Comparison of ENCODE assay signal across 10 mouse cellular contexts in the genomic region with DNA sequence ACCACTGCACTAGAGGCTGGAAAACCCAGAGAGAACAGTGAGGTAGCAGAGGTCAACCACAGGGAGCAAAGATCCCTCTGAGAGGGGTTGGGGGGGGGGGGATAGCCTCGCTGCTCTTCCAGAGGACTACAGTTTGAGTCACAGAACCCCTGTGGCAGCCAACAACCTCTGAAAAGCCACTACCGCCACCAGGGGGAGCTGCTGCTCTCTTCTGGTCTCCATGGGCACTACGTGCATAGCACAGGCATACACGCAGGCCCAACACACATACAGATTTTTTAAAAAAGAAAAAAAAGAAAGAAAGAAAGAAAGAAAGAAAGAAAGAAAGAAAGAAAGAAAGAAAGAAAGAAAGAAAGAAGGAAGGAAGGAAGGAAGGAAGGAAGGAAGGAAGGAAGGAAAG. TPM values are rescaled to one million over a fixed set of nuclear protein-coding genes. Genes with fewer than 3 reads are reported as not detected.
DNase-seq lines count a peak whose midpoint lies in the region; ATAC-seq and TF ChIP-seq lines count a peak whose summit lies in the region.
"Had no signal": no experiment of that assay in that cellular context is flagged by ENCODE, and none has a peak within 500 bp of the region (broad histone marks: within the 10 kb centered on the region; RNA-seq: fewer than 3 reads in every experiment).

No protein-coding gene starts in this region.

- 27% methylated on average over 4 of the region's 4 CpGs for WGBS in kidney, adult 2 months
- WGBS in kidney, embryonic 15.5 days, result 37% methylated on average over 4 of the region's 4 CpGs
- 18% methylated on average over 4 of the region's 4 CpGs for WGBS in forebrain, embryonic 11.5 days
- WGBS in hindbrain, postnatal 0 days, result 33% methylated on average over 4 of the region's 4 CpGs
- 18% methylated on average over 4 of the region's 4 CpGs for WGBS in limb, embryonic 14.5 days

- H3K9me3 ChIP-seq in kidney, embryonic 15.5 days (replicated peaks), result no peaks in the 10 kb centered on the region
- H3K9me3 ChIP-seq in forebrain, embryonic 11.5 days (ENCODE audit: control insufficient read depth, low read length), result no peaks in the 10 kb centered on the region
- H3K9me3 ChIP-seq in hindbrain, postnatal 0 days (ENCODE audit: low read length), result no peaks in the 10 kb centered on the region
- no peaks in the 10 kb centered on the region for H3K9me3 ChIP-seq in limb, embryonic 14.5 days (ENCODE audit: control insufficient read depth, low read length)
- H3K9me3 ChIP-seq: embryonic facial prominence, embryonic 12.5 days had no signal

- no peak overlapping the region for H3K9ac ChIP-seq in kidney, embryonic 15.5 days
- H3K9ac ChIP-seq in forebrain, embryonic 11.5 days (ENCODE audit: low read length), result no peak overlapping the region
- H3K9ac ChIP-seq in hindbrain, postnatal 0 days (replicated peaks; ENCODE audit: low read length), result no peak overlapping the region
- no peak overlapping the region for H3K9ac ChIP-seq in limb, embryonic 14.5 days (ENCODE audit: low read depth, low read length, severe bottlenecking)
- H3K9ac ChIP-seq: embryonic facial prominence, embryonic 12.5 days had no signal

- TF ChIP-seq POLR2A in kidney, adult 2 months (IDR thresholded peaks at IDR 0.05; ENCODE audit: low read depth, low read length), result no peak
- no peak for TF ChIP-seq POLR2A in limb, embryonic 14.5 days (IDR thresholded peaks at IDR 0.05; ENCODE audit: borderline replicate concordance, extremely low read depth, insufficient read depth, insufficient read length)

- no peaks in the 10 kb centered on the region for H3K36me3 ChIP-seq in kidney, adult 2 months (ENCODE audit: control insufficient read depth, insufficient read depth, low read length)
- no peaks in the 10 kb centered on the region for H3K36me3 ChIP-seq in kidney, embryonic 15.5 days
- H3K36me3 ChIP-seq in forebrain, embryonic 11.5 days (ENCODE audit: control insufficient read depth, insufficient read depth, low read length), result no peaks in the 10 kb centered on the region
- H3K36me3 ChIP-seq in hindbrain, postnatal 0 days (ENCODE audit: insufficient read depth, low read length), result no peaks in the 10 kb centered on the region
- H3K36me3 ChIP-seq in limb, embryonic 14.5 days (ENCODE audit: control insufficient read depth, insufficient read depth, low read length), result no peaks in the 10 kb centered on the region
- H3K36me3 ChIP-seq: embryonic facial prominence, embryonic 12.5 days had no signal

- no peak for ATAC-seq in kidney, embryonic 15.5 days (replicated peaks; ENCODE audit: low FRiP score)
- ATAC-seq in forebrain, embryonic 11.5 days (replicated peaks; ENCODE audit: low FRiP score), result 0 out of 2 replicates have a peak, but pooled peaks have one; percentile 56
- ATAC-seq in hindbrain, postnatal 0 days, result no peak
- ATAC-seq in limb, embryonic 14.5 days (ENCODE audit: low FRiP score, low read depth), result no peak

- H3K4me2 ChIP-seq in kidney, embryonic 15.5 days, result no peak overlapping the region
- H3K4me2 ChIP-seq in forebrain, embryonic 11.5 days (ENCODE audit: low read depth, low read length, severe bottlenecking), result no peak overlapping the region
- no peak overlapping the region for H3K4me2 ChIP-seq in hindbrain, postnatal 0 days (ENCODE audit: low read depth, low read length)
- no peak overlapping the region for H3K4me2 ChIP-seq in limb, embryonic 14.5 days (replicated peaks; ENCODE audit: low read depth, low read length, severe bottlenecking)
- H3K4me2 ChIP-seq: embryonic facial prominence, embryonic 12.5 days had no signal

- no peak overlapping the region for H3K4me3 ChIP-seq in kidney, adult 2 months (ENCODE audit: insufficient read depth, low read depth, low read length)
- H3K4me3 ChIP-seq in kidney, embryonic 15.5 days (replicated peaks), result no peak overlapping the region
- no peak overlapping the region for H3K4me3 ChIP-seq in forebrain, embryonic 11.5 days (ENCODE audit: low read depth, low read length)
- H3K4me3 ChIP-seq in hindbrain, postnatal 0 days (ENCODE audit: low read length), result no peak overlapping the region
- no peak overlapping the region for H3K4me3 ChIP-seq in limb, embryonic 14.5 days (replicated peaks; ENCODE audit: low read length)
- H3K4me3 ChIP-seq: embryonic facial prominence, embryonic 12.5 days; megakaryocyte, embryonic 14.5 days had no signal

- H3K27ac ChIP-seq in kidney, adult 2 months (ENCODE audit: insufficient read depth, low read depth, low read length), result no peak overlapping the region
- H3K27ac ChIP-seq in kidney, embryonic 15.5 days, result no peak overlapping the region
- no peak overlapping the region for H3K27ac ChIP-seq in forebrain, embryonic 11.5 days (ENCODE audit: low read depth, low read length)
- H3K27ac ChIP-seq in hindbrain, postnatal 0 days, result no peak overlapping the region
- no peak overlapping the region for H3K27ac ChIP-seq in limb, embryonic 14.5 days (replicated peaks; ENCODE audit: low read depth, low read length)
- H3K27ac ChIP-seq: embryonic facial prominence, embryonic 12.5 days had no signal

- no peaks in the 10 kb centered on the region for H3K4me1 ChIP-seq in kidney, adult 2 months (ENCODE audit: control insufficient read depth, insufficient read depth, low read length)
- no peaks in the 10 kb centered on the region for H3K4me1 ChIP-seq in kidney, embryonic 15.5 days
- no peaks in the 10 kb centered on the region for H3K4me1 ChIP-seq in forebrain, embryonic 11.5 days (replicated peaks; ENCODE audit: control insufficient read depth, insufficient read depth, low read length)
- H3K4me1 ChIP-seq in hindbrain, postnatal 0 days (ENCODE audit: insufficient read depth, low read length), result no peaks in the 10 kb centered on the region
- no peaks in the 10 kb centered on the region for H3K4me1 ChIP-seq in limb, embryonic 14.5 days (ENCODE audit: control insufficient read depth, insufficient read depth, low read length)
- H3K4me1 ChIP-seq: embryonic facial prominence, embryonic 12.5 days; megakaryocyte, embryonic 14.5 days had no signal

- peak; percentile 83 for DNase-seq in kidney, adult 2 months
- DNase-seq in brain, adult 2 months (ENCODE audit: low read depth, low spot score), result peak; percentile 76
- peak; percentile 85 for DNase-seq in forebrain, embryonic 11.5 days (ENCODE audit: low spot score)
- peak; percentile 54 for DNase-seq in hindbrain, postnatal 0 days (ENCODE audit: low spot score)
- peak; percentile 51 for DNase-seq in limb, embryonic 14.5 days (ENCODE audit: low spot score)
- peak; percentile 56 for DNase-seq in ovary, adult 18-20 months (ENCODE audit: low spot score)
- peak; percentile 81 for DNase-seq in thymus, postnatal 0 days (ENCODE audit: low spot score)

- TF ChIP-seq CTCF in kidney, adult 2 months (conservative IDR thresholded peaks at IDR 0.05; ENCODE audit: insufficient read depth, insufficient read length, low read depth, low read length), result peak; percentile 85
- TF ChIP-seq CTCF in hindbrain, postnatal 0 days (IDR thresholded peaks at IDR 0.05; ENCODE audit: low read depth), result peak; percentile 63

- no peaks in the 10 kb centered on the region for H3K27me3 ChIP-seq in kidney, adult 2 months (replicated peaks; ENCODE audit: control insufficient read depth, insufficient read depth, low read length)
- no peaks in the 10 kb centered on the region for H3K27me3 ChIP-seq in kidney, embryonic 15.5 days
- H3K27me3 ChIP-seq in forebrain, embryonic 11.5 days (ENCODE audit: control insufficient read depth, insufficient read depth, low read length), result no peaks in the 10 kb centered on the region
- no peaks in the 10 kb centered on the region for H3K27me3 ChIP-seq in hindbrain, postnatal 0 days (ENCODE audit: insufficient read depth, low read length)
- no peaks in the 10 kb centered on the region for H3K27me3 ChIP-seq in limb, embryonic 14.5 days (ENCODE audit: control insufficient read depth, insufficient read depth, low read length)
- H3K27me3 ChIP-seq: embryonic facial prominence, embryonic 12.5 days had no signal

RNA-seq across cellular contexts. Expression of a gene that starts 12.4 kb away (rescaled TPM):
- polyA plus RNA-seq in kidney, adult 2 months (2012; rRNA removed), result 20.3 and 22.7 TPM in 2 replicates
- 5.1 and 6.1 TPM in 2 replicates for polyA plus RNA-seq in kidney, embryonic 15.5 days (2015; fragmentation: Nextera tagmentation; extraction: Ambion mirVana)
- polyA plus RNA-seq in forebrain, embryonic 11.5 days (2014; fragmentation: Nextera tagmentation; extraction: Ambion mirVana), result 10.7 and 11.0 TPM in 2 replicates
- total RNA-seq in hindbrain, postnatal 0 days (2014; rRNA removed), result 26.4 and 34.6 TPM in 2 replicates
- 4.7 TPM in 2 replicates for polyA plus RNA-seq in hindbrain, postnatal 0 days (2015; fragmentation: Nextera tagmentation; extraction: Ambion mirVana)
- 34.3 and 44.9 TPM in 2 replicates for polyA plus RNA-seq in limb, embryonic 14.5 days (2012; rRNA removed)
- 6.6 and 11.1 TPM in 2 replicates for polyA plus RNA-seq in limb, embryonic 14.5 days (2014; fragmentation: Nextera tagmentation; extraction: Ambion mirVana)
- 12.0 and 17.1 TPM in 2 replicates for polyA plus RNA-seq in thymus, postnatal 0 days (2015; fragmentation: Nextera tagmentation; extraction: Ambion mirVana)

RNA-seq across cellular contexts. Expression of a gene that starts 36.3 kb away (rescaled TPM):
- 76.1 and 117 TPM in 2 replicates for polyA plus RNA-seq in kidney, adult 2 months (2012; rRNA removed)
- 287 and 307 TPM in 2 replicates for polyA plus RNA-seq in kidney, embryonic 15.5 days (2015; fragmentation: Nextera tagmentation; extraction: Ambion mirVana)
- polyA plus RNA-seq in forebrain, embryonic 11.5 days (2014; fragmentation: Nextera tagmentation; extraction: Ambion mirVana), result 298 and 308 TPM in 2 replicates
- total RNA-seq in hindbrain, postnatal 0 days (2014; rRNA removed), result 125 and 136 TPM in 2 replicates
- 357 and 367 TPM in 2 replicates for polyA plus RNA-seq in hindbrain, postnatal 0 days (2015; fragmentation: Nextera tagmentation; extraction: Ambion mirVana)
- polyA plus RNA-seq in limb, embryonic 14.5 days (2012; rRNA removed), result 105 and 138 TPM in 2 replicates
- 289 and 304 TPM in 2 replicates for polyA plus RNA-seq in limb, embryonic 14.5 days (2014; fragmentation: Nextera tagmentation; extraction: Ambion mirVana)
- 373 and 381 TPM in 2 replicates for polyA plus RNA-seq in thymus, postnatal 0 days (2015; fragmentation: Nextera tagmentation; extraction: Ambion mirVana)

RNA-seq across cellular contexts. Expression of a gene that starts 50.3 kb away (rescaled TPM):
- polyA plus RNA-seq in kidney, adult 2 months (2012; rRNA removed), result 9.1 and 10.1 TPM in 2 replicates
- 5.9 and 7.8 TPM in 2 replicates for polyA plus RNA-seq in kidney, embryonic 15.5 days (2015; fragmentation: Nextera tagmentation; extraction: Ambion mirVana)
- polyA plus RNA-seq in forebrain, embryonic 11.5 days (2014; fragmentation: Nextera tagmentation; extraction: Ambion mirVana), result 6.0 and 8.1 TPM in 2 replicates
- total RNA-seq in hindbrain, postnatal 0 days (2014; rRNA removed), result 3.2 and 7.9 TPM in 2 replicates
- polyA plus RNA-seq in hindbrain, postnatal 0 days (2015; fragmentation: Nextera tagmentation; extraction: Ambion mirVana), result 3.9 and 4.1 TPM in 2 replicates
- 7.1 and 9.6 TPM in 2 replicates for polyA plus RNA-seq in limb, embryonic 14.5 days (2012; rRNA removed)
- 6.6 and 7.7 TPM in 2 replicates for polyA plus RNA-seq in limb, embryonic 14.5 days (2014; fragmentation: Nextera tagmentation; extraction: Ambion mirVana)
- 13.7 and 14.9 TPM in 2 replicates for polyA plus RNA-seq in thymus, postnatal 0 days (2015; fragmentation: Nextera tagmentation; extraction: Ambion mirVana)
